Mouse (Mus musculus): Measurements from ENCODE around the gene Rrp12. TPM values are rescaled to one million over a fixed set of nuclear protein-coding genes. Genes with fewer than 3 reads are reported as not detected.
A peak's percentile ranks its signal among the peaks of the same experiment; 100 is the strongest.
"Not testable (repeated sequence)": the region's sequence is repeated elsewhere in the genome, so short reads cannot be mapped to it uniquely, and the experiment has no call there.

Rrp12 gene
- 10 to 100 TPM in 1 of 2 experiments, 1 to 10 TPM in 1; 7.2 to 17.3 TPM for polyA plus RNA-seq (2017; shearing (Covaris generic))

GRCm38 (mm10) chr19:41895460-41896318 lies at the start of gene Rrp12:
Gene Rrp12, minus strand, starts transcription at chr19:41896173.
- peak; percentile 98 for ATAC-seq

DNA sequence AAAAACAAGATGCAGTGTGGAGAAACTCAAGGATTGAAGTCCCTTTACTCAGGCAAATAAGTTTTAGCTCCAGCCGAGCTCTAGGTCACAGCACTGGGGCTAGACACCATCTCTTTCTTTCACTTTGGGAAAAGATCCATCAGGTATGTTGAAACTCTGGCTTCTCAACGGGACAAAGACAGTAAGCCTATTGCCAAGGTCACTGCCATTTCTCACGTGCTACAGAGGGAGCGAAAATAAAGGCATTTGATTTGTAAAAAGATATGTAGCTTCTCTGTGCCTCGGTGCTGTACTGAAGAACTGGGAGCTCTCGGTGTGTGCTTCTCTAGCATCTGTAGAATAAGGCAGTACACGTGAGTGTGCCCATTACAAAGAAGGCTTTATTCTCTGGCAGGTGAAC lies 47.9 kb upstream of the Rrp12 start:
- ATAC-seq, result no peak

DNA sequence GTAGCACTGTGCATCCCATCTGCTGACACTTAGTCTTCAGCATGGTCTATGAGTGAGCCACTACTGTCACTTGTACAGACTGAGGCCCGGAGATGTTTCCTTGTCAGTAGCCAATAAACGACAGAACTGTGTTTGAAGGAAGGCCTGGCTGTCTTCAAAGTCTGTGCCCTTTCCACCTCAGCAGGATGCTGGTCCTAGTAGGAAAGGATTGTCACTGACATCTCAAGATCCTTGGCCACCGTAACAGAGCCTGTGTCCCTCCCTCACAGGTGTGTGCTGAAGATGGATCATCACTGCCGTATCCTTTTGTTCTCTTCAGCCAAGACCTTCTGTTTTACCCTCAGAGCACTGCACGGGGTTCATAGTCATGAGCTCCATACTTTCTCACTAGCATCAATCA lies 42.6 kb upstream of the Rrp12 start:
- ATAC-seq, result no peak

DNA sequence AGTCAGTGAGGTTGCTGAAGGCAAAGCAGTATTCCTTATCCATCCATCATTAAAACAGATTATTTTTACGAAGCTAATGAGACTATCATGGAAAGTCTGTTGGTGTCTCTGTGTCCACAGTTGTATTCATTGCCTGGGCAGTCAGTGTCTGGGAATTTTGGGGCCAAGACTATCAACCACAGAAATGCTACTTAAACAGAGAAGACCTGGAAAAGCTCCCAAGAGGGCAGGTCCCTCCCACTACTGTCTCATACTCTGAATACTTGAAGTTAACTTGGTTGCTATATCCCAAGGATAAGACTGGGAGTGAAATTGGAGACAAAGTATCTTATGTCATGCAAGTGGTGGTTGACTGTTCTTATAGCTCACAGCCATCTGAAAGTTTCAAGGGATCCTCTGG lies 39.9 kb upstream of the Rrp12 start:
- ATAC-seq, result no peak

GRCm38 (mm10) chr19:41934124-41934523 lies 38.2 kb upstream of the Rrp12 start:
- no peak for ATAC-seq

DNA sequence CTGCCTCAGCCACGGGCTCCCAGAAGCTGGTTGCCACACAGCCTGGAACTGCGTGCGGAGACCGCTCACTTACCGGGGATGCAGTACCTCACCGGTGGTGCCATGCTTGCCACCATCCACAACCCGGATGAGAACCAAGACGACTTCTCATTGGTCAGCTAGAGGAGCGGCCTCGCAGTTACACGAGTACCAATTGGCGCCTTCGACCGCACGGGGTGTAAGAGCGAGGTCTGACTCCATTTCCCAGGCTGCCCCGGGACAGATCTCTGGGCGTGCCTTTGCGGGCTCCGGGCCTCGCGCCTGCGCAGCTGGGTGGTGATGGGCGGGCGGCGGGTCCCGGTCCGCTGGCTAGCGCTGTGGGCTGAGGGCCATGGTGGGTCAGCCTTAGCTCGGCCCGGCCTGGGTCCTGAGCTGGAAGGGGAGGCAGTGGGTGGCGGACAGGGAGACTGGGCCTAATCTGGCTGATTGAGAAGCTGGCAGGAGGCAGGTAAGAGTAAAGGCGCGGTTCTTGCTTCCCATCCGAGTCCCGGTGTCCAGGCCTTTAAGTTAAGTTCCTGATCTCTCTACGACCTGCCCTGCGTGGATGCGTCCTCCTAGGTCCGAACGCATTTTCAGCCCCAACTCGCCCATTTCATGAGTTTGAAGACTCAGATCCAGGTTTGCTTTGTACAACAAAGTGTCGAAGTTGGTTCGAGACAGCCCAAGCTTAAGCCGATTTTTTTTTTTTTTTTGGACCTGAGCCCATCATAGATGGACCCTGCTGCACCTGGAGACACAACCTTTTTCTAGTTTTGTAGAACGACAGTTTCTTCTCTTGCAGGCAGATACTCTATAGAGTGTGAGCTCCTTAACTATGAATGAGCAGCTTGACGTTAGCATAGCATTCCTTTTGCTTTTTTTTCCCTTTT lies 37.5 kb upstream of the Rrp12 start, which contains the start of the genes Exosc1 and Zdhhc16:
Gene Exosc1, minus strand, starts transcription at position 245 of the 908 bp plus-strand sequence.
Gene Zdhhc16, plus strand, starts transcription at position 302 of the 908 bp plus-strand sequence.
- ATAC-seq, result peak; percentile 98

DNA sequence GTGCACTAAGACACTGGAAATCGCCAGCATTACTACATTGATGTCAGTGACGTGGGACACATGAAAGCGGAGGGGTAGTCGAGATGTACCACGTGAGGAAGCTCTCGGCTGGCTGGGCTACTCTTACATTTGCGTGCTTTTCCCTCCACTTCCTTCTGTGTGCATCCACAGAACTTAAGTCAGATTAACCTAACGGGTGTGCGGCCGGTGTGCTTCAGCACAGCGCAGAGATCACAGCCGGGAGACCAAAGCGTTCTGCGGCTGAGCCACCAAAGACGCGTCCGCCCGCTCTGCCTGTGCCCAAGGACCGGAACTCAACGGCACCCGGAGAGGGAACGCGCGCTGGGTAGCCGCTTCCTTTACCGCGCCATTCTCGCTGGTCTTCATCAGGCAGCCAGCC lies 36.7 kb upstream of the Rrp12 start:
- peak; percentile 40 for ATAC-seq

GRCm38 (mm10) chr19:41920412-41921067 lies 24.6 kb upstream of the Rrp12 start:
- no peak for ATAC-seq

DNA sequence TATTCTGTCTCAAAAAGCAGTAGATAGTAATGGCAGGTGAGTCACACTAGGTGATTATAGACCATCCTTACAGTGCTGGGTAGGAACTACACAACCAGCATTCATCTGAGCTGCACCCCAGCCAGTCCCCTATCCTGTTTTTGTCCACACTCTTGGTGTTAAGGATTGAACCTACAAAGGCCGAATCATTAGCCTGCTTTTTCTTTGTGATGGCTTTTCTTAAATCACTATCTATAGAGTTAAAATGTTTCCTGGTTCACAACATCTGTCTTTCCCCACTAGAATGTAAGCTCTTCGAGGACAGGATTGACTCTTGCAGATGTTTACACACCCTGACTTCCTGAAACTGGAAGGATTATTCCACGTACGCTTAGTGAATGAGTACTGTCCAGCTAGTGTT lies 23.5 kb upstream of the Rrp12 start:
- ATAC-seq, result no peak

DNA sequence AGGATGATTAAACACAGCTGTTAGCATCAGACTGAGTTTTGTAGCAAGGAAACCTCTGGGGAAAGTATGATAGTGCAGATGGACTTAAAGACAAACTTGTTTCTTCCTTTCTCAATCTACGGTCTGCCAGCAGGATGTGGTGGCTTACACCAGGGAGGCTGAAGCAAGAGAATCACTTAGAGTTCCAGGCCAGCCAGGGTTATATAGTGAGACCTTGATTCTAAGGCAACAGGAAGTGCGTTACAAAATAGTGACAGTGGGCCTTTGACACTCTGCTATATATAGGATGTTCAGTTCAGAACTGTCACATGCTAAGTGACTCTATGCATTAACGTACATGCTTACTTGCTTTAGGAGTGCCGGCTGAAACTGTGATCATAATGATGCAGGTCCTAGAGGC lies 20.9 kb upstream of the Rrp12 start:
- ATAC-seq, result peak; percentile 12

GRCm38 (mm10) chr19:41915294-41915693 lies 19.3 kb upstream of the Rrp12 start:
- ATAC-seq, result no peak

GRCm38 (mm10) chr19:41914592-41914882 lies 18.6 kb upstream of the Rrp12 start:
- not testable (repeated sequence) for ATAC-seq

- ATAC-seq, result no peak
Observed at GRCm38 (mm10) chr19:41913774-41914591, 18.0 kb upstream of the Rrp12 start.

- ATAC-seq, result peak; percentile 13
Observed at GRCm38 (mm10) chr19:41912121-41913080, 16.4 kb upstream of the Rrp12 start.

DNA sequence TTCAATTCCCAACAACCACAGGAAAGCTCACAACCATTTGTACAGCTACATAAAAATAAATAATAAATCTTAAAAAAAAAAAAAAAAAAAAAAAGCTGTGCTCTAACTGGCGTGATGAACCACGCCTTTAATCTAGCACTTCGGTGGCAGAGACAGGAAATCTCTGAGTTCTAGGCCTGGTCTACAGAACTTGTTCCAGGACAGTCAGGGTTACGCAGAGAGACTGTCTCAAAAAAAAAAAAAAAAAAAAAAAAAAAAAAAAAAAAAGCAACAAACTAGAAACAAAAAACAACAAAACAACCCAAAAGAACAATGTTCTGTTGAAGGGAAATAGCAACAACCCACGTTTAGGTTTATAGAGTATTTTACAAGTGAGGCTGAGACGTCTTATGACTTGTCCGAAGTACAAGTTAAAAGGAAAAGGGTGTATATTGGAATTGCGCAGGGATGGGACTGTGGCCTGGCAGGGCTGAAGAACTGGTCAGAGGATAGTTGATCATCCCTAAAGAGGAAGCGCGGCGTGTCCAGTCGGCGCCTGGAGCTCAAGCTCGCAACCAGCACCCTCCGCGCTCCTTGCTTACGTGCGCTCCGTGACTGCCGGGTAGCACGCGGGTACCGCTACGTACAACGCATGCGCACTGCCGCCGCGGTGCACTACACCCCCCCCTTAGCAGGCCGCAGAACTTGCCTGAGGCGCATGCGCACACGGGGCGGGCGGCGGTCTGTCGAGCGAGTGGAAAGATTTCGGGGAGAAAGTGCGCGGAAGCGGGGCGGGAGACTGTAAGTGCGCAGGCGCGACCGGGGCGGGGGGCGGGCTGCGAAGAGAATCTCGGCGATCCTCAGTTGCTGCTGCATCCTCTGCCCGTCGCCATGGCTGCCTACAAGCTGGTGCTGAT lies 15.5 kb upstream of the Rrp12 start, which contains the start of gene Pgam1:
Gene Pgam1, plus strand, starts transcription at position 746 of the 896 bp plus-strand sequence.
- peak; percentile 83 for ATAC-seq

DNA sequence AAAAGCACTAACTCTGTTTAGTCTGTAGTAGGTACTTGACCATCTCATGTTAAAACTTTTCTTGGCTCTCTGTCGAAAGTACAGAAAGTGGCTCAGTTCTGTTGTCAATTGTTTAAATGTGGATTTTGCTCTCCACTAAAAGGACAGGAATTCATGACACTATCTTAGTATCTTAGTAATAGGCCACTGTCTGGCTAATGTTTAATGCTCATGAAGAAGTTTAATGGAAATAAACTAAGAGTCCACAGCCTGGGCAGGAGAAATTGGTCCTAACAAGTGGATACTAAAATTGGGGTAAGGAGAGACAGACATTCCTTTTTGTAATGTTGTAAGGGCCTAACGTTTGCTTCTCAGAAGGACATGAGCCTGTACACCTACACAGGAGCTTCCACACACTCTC lies 14.4 kb upstream of the Rrp12 start:
- ATAC-seq, result no peak

DNA sequence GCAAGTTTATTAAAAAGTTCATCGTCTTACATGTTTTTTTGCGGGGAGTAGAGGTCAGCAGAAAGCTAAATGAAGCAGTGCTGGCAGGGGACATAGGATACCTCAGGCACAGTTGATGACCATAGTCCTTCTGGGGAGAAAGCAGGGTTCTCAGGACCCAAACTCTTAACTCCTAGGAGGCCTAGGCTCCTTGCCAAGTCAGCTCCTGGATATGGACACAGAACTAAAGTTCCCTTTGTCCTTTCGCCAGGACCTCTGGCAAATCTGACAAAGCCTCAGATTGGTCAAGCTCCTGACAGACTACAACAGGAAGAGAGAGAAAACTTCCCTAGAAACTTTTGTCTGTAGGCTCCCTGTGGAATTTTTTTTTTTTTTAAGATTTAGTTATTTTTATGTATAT lies 12.8 kb upstream of the Rrp12 start:
- no peak for ATAC-seq

GRCm38 (mm10) chr19:41907079-41907760 lies 11.2 kb upstream of the Rrp12 start:
- ATAC-seq, result no peak
